Mouse (Mus musculus) layer of hippocampus, adult 18-20 months (tissue): ENCODE results near the gene Wdr24. TPM values are rescaled to one million over a fixed set of nuclear protein-coding genes. Genes with fewer than 3 reads are reported as not detected.

Experiments used
- DNase-seq, 2 experiments: peaks; one replicate each; pipeline ENCODE4 v3.0.0; 2022; ENCODE audit warnings: low spot score in 2 of 2
- total RNA-seq, 2 experiments: library from RNA; stranded (reverse); gene quantifications; 2 replicates each; pipeline ENCODE4 v1.2.3; 2021

Gene Wdr24
- total RNA-seq, 2 experiments from 2014 or later, result 22.6 to 26.4 TPM

GRCm38 (mm10) chr17:25830806-25831431, 7.5 kb downstream of the Wdr24 start:
- DNase-seq, result no peak

GRCm38 (mm10) chr17:25831451-25832281, 8.2 kb downstream of the Wdr24 start:
- no peak for DNase-seq

GRCm38 (mm10) chr17:25832436-25833290, 9.2 kb downstream of the Wdr24 start:
- peak; percentile 96 to 99 for DNase-seq

- DNase-seq, result peak; percentile 79 to 87
Observed at GRCm38 (mm10) chr17:25833291-25833663, 9.8 kb downstream of the Wdr24 start, which contains the start of gene Stub1. Gene Stub1 (minus strand): TSS chr17:25833404.

GRCm38 (mm10) chr17:25833961-25834594, 10.7 kb downstream of the Wdr24 start:
- DNase-seq, result no peak

GRCm38 (mm10) chr17:25834595-25835222, 11.3 kb downstream of the Wdr24 start:
- no peak for DNase-seq

GRCm38 (mm10) chr17:25835301-25835700, 11.9 kb downstream of the Wdr24 start:
- DNase-seq, result no peak

- DNase-seq, result no peak
Observed at GRCm38 (mm10) chr17:25835816-25836215, 12.4 kb downstream of the Wdr24 start.

- DNase-seq, result peak in 1 of 2 experiments; percentile 50
Observed at GRCm38 (mm10) chr17:25836397-25837075, 13.1 kb downstream of the Wdr24 start.

- peak; percentile 84 to 90 for DNase-seq
Observed at GRCm38 (mm10) chr17:25837076-25837410, 13.6 kb downstream of the Wdr24 start, which contains the start of gene Rhbdl1. Gene Rhbdl1 (minus strand): TSS chr17:25837295.

GRCm38 (mm10) chr17:25837533-25837932, 14.1 kb downstream of the Wdr24 start:
- peak in 1 of 2 experiments; percentile 51 for DNase-seq

- no peak for DNase-seq
Observed at GRCm38 (mm10) chr17:25838904-25839303, 15.5 kb downstream of the Wdr24 start.

GRCm38 (mm10) chr17:25839455-25840235, 16.2 kb downstream of the Wdr24 start:
- no peak for DNase-seq

GRCm38 (mm10) chr17:25840519-25840918, 17.1 kb downstream of the Wdr24 start:
- DNase-seq, result no peak

GRCm38 (mm10) chr17:25841117-25841880, 17.9 kb downstream of the Wdr24 start, which contains the start of gene Gm20683:
Gene Gm20683 (minus strand): TSS chr17:25841763.
- no peak for DNase-seq

GRCm38 (mm10) chr17:25842509-25842908, 19.1 kb downstream of the Wdr24 start:
- DNase-seq, result no peak

GRCm38 (mm10) chr17:25843122-25843521, 19.7 kb downstream of the Wdr24 start:
- DNase-seq, result no peak

- DNase-seq, result no peak
Observed at GRCm38 (mm10) chr17:25843636-25844395, 20.4 kb downstream of the Wdr24 start.
